Comparison of ENCODE assay signal across 18 mouse cellular contexts in genomic region chr16:31300467-31300866, GRCm38 (mm10). TPM values are rescaled to one million over a fixed set of nuclear protein-coding genes. Genes with fewer than 3 reads are reported as not detected.
DNase-seq lines count a peak whose midpoint lies in the region; ATAC-seq and TF ChIP-seq lines count a peak whose summit lies in the region.
"Had no signal": no experiment of that assay in that cellular context is flagged by ENCODE, and none has a peak within 500 bp of the region (broad histone marks: within the 10 kb centered on the region; RNA-seq: fewer than 3 reads in every experiment).

No protein-coding gene starts in this region.

- H3K36me3 ChIP-seq in midbrain, embryonic 10.5 days, result no peaks in the 10 kb centered on the region
- H3K36me3 ChIP-seq in midbrain, postnatal 0 days (ENCODE audit: insufficient read depth, low read length), result no peaks in the 10 kb centered on the region

- no peaks in the 10 kb centered on the region for H3K9me3 ChIP-seq in midbrain, embryonic 10.5 days (replicated peaks)
- no peaks in the 10 kb centered on the region for H3K9me3 ChIP-seq in midbrain, postnatal 0 days (ENCODE audit: low read length)

- ATAC-seq in midbrain, postnatal 0 days (ENCODE audit: low FRiP score), result no peak
- ATAC-seq: CD4-positive, CD25-positive, alpha-beta regulatory T cell, adult 4 months; forebrain, postnatal 0 days; Patski had no signal

- H3K27ac ChIP-seq in midbrain, embryonic 10.5 days (replicated peaks), result peak overlapping the region; percentile 76
- H3K27ac ChIP-seq in midbrain, postnatal 0 days (ENCODE audit: low read depth, low read length), result no peak overlapping the region; the same call in 1 of the 2 replicates
- H3K27ac ChIP-seq: left cerebral cortex, adult 2 months had no signal

- peak; percentile 35 for DNase-seq in midbrain, embryonic 10.5 days (ENCODE audit: low spot score)
- no peak for DNase-seq in midbrain, postnatal 0 days (ENCODE audit: low spot score)
- DNase-seq in ZHBTc4 (ENCODE audit: low read depth, low spot score), result peak; percentile 78
- peak; percentile 39 for DNase-seq in forelimb bud, embryonic 11.5 days (ENCODE audit: low read depth, low spot score)
- peak; percentile 36 for DNase-seq in retina, embryonic 14.5 days (ENCODE audit: low spot score)
- no peak for DNase-seq in layer of hippocampus, adult 8-10 months (ENCODE audit: low spot score in 2 of 2)
- DNase-seq in right cerebral cortex, adult 18-20 months, result no peak
- DNase-seq: cerebellum, adult 11 months; cerebellum, postnatal 36 days; forebrain, postnatal 0 days; heart, postnatal 10 days; kidney, adult 9 months; right cerebral cortex, postnatal 4 days had no signal

- 0 out of 2 replicates have a peak overlapping the region, but pooled peaks have one; percentile 9 for H3K4me3 ChIP-seq in midbrain, embryonic 10.5 days
- H3K4me3 ChIP-seq in midbrain, postnatal 0 days (ENCODE audit: low read depth, low read length), result no peak overlapping the region
- H3K4me3 ChIP-seq: left cerebral cortex, adult 2 months; myocyte had no signal

- WGBS in midbrain, embryonic 10.5 days, result 22% methylated on average over 7 of the region's 7 CpGs
- 25% methylated on average over 7 of the region's 7 CpGs for WGBS in midbrain, postnatal 0 days

- H3K9ac ChIP-seq in midbrain, postnatal 0 days (replicated peaks; ENCODE audit: low read length, poor library complexity, severe bottlenecking), result no peak overlapping the region
- H3K9ac ChIP-seq: forebrain, postnatal 0 days had no signal

- no peak for TF ChIP-seq CTCF in midbrain, postnatal 0 days (IDR thresholded peaks at IDR 0.05)

- H3K4me2 ChIP-seq in midbrain, postnatal 0 days (ENCODE audit: low read depth, low read length, poor library complexity, severe bottlenecking), result no peak overlapping the region

- peaks cover 31% of the 10 kb centered on the region for H3K4me1 ChIP-seq in midbrain, embryonic 10.5 days
- H3K4me1 ChIP-seq in midbrain, postnatal 0 days (ENCODE audit: insufficient read depth, low read length), result no peaks in the 10 kb centered on the region; the same call in none of the 2 replicates

- no peaks in the 10 kb centered on the region for H3K27me3 ChIP-seq in midbrain, embryonic 10.5 days (ENCODE audit: low read depth, poor library complexity, severe bottlenecking)
- no peaks in the 10 kb centered on the region for H3K27me3 ChIP-seq in midbrain, postnatal 0 days (ENCODE audit: insufficient read depth, low read length)
- H3K27me3 ChIP-seq: Patski had no signal

RNA-seq across cellular contexts. Expression of gene Apod, which starts 14.1 kb away (rescaled TPM):
- 17.4 and 29.0 TPM in 2 replicates for polyA plus RNA-seq in midbrain, embryonic 10.5 days (2016; fragmentation: Nextera tagmentation; extraction: Ambion mirVana)
- 79.0 and 97.3 TPM in 2 replicates for total RNA-seq in midbrain, postnatal 0 days (2014; rRNA removed)
- polyA plus RNA-seq in midbrain, postnatal 0 days (2015; fragmentation: Nextera tagmentation; extraction: Ambion mirVana), result 226 and 252 TPM in 2 replicates
- 100 to 1,000 TPM; 167 to 280 (median 203) TPM for total RNA-seq in layer of hippocampus, adult 8-10 months (2022)
- polyA plus RNA-seq: CD4-positive, CD25-positive, alpha-beta regulatory T cell, adult 4 months; liver, embryonic 16.5 days; Patski had no signal

RNA-seq across cellular contexts. Expression of gene Ppp1r2, which starts 25.4 kb away (rescaled TPM):
- 96.7 and 101 TPM in 2 replicates for polyA plus RNA-seq in midbrain, embryonic 10.5 days (2016; fragmentation: Nextera tagmentation; extraction: Ambion mirVana)
- total RNA-seq in midbrain, postnatal 0 days (2014; rRNA removed), result 63.2 and 73.3 TPM in 2 replicates
- 98.8 and 101 TPM in 2 replicates for polyA plus RNA-seq in midbrain, postnatal 0 days (2015; fragmentation: Nextera tagmentation; extraction: Ambion mirVana)
- 10 to 100 TPM; 87.5 to 93.4 (median 90.2) TPM for total RNA-seq in layer of hippocampus, adult 8-10 months (2022)

Comparison
In these comparisons a context has a peak if more than half of its experiments do, and no peak if none do; other contexts are left out.
1. DNase-seq: peak in midbrain, embryonic 10.5 days (single experiment), ZHBTc4 (single experiment), forelimb bud, embryonic 11.5 days (single experiment) and retina, embryonic 14.5 days (single experiment); none in midbrain, postnatal 0 days (single experiment), layer of hippocampus, adult 8-10 months (0 of 2) and right cerebral cortex, adult 18-20 months (single experiment).